Mouse (Mus musculus) spleen, postnatal 36 days (tissue): ENCODE results near the gene Snx3.
A peak's percentile ranks its signal among the peaks of the same experiment; 100 is the strongest.

ENCODE experiments used
- DNase-seq, 2 experiments: peaks; one replicate each; pipeline ENCODE4 v3.0.0; 2022; ENCODE audit warnings: low spot score in 2 of 2, mixed read lengths in 1 of 2

Snx3 gene

DNA sequence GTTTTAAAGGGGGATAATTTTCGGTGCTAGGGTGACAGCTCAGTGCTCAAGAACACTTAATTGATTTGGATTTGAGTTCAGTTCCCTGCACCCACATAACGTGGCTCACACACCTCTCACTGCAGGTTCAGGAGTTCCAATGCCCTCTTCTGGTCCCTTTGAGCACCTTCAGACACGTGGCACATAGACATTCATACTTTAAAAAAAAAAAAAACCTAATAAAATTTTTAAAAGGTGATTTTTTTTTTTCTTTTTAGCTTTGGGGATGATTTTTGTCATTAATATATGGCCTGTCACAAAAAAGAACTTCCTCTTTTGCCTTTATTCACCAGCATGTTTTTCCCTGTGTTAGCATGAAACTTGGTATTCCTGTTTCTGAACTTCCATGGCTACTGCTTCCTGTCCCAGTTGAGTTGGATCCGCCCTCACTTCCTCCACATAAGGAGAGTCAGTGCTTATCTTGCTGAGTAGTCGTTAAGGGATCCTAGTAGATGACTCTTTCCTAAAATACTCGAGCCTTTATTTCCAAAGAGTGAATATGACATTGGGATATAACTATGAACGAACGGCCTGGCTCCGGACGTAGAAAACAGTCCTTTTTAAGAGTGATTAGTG is 2.4 kb downstream of the Snx3 start:
- no peak for DNase-seq

GRCm38 (mm10) chr10:42510141-42510540 is 8.3 kb downstream of the Snx3 start:
- DNase-seq, result no peak

DNA sequence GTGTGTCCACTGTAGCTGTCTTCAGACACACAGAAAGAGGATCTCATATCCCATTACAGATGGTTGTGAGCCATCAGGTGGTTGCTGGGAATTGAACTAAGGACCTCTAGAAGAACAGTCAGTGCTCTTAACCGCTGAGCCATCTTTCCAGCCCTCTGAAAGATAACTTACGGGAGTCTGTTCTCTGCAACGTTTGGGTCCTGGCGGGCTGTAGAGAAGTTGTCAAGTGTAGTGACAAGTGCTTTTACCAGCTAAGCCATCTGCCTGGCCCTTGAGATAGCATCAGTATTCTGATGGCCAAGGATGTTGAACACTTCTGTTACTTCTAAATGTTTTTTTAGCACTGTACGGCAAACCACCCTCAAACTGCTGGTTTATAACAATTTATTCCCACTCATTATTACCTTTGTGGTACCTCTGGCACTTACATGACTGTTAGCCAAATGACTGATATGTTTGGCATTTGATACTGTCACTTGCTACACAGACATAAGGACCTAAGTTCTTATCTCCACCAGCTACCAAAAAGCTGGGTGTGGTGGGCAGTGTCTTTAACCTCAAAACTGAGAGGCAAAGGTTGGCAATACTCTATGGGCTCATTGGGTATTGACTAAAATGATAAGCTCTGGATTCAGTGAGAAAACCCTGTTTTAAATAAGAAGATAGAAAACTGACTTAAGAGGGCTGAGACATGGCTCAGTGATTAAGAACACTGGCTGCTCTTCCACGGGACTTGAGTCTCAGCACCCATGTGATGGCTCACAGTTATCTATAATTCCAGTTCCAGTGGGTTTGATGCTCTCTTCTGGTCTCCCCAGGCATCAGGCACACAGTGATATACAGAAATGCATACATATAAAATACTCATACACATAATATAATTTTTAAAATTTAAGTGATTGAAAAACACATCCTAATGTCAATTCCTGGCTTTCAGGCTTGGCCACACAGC is 9.6 kb downstream of the Snx3 start:
- DNase-seq, result peak in 1 of 2 experiments; percentile 4

GRCm38 (mm10) chr10:42514125-42514524 is 12.3 kb downstream of the Snx3 start:
- no peak for DNase-seq

DNA sequence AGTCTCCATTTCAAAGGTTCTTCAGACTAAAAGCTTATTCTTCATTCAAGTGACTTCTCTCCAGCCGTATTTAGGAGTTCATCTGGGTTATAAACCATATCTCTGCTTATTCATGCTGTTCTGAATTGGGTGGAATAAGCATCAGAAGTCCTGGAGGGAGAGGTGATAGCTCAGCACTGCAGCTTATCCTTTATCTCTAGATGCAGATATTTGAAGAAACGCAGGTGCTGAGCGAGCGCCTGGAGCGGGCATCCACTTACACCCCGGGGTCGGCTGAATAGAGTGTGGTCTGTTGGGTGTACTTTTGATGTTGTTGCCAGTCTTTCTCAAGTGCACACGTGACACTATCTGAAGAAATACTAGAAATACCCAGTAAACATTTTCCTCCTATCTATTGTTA is 16.5 kb downstream of the Snx3 start:
- no peak for DNase-seq

DNA sequence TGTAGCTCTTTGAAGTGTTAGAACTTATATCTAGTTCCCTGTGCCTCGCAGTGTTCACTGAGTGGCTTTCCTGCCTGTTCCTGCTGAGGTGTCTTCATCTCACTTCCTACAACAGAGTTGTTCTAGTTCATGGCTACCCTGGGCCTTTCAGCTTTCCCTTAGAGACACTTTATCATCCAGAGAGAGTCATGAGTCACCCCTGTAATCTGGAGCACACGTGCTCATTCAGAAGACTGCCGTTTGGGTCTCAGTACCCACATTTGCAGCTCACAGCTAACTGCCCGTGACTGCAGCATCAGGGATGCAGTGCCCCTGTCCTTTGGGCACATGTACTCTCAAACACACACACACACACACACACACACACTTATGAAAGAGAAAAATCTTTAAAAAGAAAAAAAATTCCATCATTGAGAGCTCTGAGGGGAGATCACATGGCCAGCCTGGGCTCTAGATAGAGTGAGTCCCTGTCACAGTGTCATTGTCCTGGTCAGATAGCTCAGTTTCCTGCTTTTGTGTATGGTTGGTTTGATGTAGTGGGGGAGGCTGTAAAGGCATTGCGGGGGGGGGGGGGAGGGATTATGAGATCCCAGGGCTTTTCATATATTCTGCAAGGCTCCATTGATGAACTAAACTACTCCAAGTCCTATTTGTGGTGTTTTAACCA is 19.6 kb downstream of the Snx3 start:
- DNase-seq, result no peak

GRCm38 (mm10) chr10:42522912-42523311 is 21.1 kb downstream of the Snx3 start:
- no peak for DNase-seq

- no peak for DNase-seq
Observed at GRCm38 (mm10) chr10:42523556-42524162, 21.8 kb downstream of the Snx3 start.

DNA sequence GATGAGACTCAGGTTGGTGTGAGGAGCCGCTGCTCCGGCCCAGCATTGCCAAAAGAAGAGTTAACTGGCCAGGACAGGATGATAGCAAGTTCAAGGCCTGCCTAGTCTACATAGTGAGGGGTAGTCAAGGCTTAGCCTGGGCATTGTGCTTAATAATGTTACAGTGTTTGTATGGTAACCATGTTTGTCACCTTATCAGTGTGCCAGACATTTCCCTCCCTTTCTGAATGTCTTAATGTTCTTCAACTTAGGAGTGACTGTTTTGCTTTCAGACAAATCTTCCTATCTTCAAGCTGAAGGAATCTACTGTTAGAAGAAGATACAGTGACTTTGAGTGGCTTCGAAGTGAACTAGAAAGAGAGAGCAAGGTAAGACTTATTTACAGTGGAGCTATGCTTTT is 23.9 kb downstream of the Snx3 start:
- no peak for DNase-seq

GRCm38 (mm10) chr10:42533836-42534453 is 32.1 kb downstream of the Snx3 start:
- DNase-seq, result peak in 1 of 2 experiments; percentile 16

DNA sequence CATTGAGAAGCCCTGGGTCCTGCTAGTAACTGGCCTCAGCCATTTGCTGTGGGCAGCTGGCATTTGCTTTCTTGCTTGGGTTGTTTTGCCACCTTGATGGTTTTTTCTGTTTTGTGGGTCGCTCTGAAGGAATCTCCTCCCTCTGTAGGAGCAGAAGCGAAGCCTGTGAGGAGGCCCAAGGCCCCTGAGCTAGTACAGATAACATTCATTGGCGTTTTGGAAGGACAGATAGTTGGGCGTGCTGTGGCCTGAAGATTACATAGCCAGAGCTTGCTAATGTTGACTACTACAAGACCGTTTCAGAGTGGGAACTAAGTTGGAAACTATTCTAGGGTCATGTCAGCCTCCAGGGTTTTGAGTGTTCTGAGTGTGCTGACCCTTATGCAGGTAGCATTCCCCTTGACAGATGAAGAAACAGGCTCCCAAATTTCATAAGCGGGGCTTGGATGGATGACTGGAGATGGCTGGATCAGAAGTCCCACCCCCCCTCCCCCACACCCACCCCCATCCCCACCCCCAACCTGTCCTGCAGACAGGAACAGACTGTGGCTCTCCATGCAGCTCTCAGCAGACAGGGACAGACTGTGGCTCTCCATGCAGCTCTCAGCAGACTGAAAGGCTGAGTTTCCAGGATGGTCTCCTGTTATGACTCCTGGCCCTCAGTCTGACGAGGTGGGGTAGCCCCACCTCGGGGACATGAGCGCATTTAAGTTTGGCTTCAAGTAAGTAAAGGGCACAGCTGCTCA is 35.9 kb downstream of the Snx3 start:
- DNase-seq, result peak in 1 of 2 experiments; percentile 38

GRCm38 (mm10) chr10:42545707-42546503 is 44.1 kb downstream of the Snx3 start:
- DNase-seq, result no peak

DNA sequence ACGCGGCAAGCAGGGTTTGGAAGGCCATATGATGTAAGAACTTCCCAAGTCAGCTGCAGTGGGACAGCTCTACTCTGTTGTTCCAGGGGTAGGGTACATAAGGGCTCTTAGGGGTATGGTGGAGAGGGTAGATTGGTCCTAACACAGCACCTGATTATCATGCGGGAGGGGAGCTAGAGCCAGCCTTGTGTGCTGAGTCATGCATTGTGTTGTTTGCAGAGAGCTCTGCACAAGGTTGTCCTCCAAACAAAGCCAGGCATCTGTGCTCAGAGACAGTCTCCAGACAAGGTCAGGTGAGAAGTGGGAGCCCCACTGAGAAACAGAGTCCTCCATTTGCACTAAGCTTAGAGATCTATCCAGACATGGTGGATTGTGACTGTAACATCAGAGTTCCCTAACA is 44.7 kb downstream of the Snx3 start:
- no peak for DNase-seq

DNA sequence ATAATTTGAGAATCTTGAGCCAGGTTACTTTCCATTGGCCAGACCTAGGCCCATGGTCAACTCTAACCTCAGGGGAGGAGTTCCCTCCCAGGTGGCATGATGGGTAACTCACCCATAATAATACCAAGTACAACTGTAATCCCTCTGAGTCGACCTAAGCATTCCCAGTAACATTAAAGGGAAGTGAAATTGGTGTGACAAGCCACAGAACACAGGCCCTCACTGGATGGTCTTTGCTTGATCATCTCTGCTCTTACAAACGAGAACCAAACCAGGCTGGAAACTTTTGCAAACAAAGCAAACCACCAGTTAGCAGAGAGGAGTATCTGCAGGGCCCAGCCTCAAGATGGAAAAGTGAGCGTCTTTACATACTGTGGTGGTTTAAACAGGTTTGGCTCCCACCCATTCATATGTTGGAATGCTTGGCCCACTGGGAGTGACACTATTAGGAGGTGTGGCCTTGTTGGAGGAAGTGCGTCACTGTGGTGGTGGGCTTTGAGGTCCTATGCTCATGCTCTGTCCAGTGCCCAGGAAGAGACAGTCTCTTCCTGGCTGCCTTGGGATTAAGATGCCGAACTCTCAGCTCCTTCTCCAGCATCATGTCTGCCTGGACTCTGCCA is 57.9 kb downstream of the Snx3 start:
- DNase-seq, result no peak

GRCm38 (mm10) chr10:42562272-42562671 is 60.4 kb downstream of the Snx3 start:
- DNase-seq, result no peak

DNA sequence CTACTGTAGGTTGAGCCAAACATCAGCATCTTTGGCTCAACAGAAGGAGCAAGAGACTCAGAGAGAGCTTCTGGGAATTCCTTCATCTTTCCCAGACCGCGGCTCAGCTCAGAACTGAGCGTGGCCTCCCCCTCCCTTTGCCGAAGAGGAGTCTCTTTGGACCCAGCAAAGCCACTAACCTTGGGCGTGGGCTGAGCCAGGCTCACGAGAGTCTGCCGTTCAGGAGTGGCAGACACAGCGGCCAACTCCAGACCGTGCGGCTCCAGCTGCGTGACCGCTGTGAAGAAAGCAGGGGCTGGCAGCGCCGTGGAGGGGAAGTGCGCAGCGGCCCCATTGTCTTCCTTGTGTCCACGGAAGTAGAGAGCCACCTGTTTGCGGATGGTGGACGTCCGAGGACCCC is 70.7 kb downstream of the Snx3 start:
- no peak for DNase-seq

DNA sequence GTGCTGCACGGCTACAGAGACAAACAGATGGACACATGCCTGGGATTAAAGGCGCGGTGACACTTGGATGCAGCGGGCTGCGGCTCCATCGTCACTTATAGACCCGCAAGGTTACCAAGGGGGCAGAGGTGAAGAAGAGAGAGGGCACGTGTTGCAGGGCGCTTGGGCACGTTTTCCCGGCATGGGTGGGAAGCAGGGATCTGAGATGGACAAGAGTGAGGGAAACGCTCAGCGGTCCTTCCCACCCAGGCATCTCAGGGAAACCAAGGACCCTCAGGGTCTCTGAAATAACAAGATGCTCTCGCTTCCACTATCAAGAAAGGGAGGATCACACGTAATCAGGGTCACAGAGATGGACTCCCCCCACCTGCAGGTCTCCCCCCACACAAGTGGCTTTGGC is 71.1 kb downstream of the Snx3 start:
- DNase-seq, result no peak

DNA sequence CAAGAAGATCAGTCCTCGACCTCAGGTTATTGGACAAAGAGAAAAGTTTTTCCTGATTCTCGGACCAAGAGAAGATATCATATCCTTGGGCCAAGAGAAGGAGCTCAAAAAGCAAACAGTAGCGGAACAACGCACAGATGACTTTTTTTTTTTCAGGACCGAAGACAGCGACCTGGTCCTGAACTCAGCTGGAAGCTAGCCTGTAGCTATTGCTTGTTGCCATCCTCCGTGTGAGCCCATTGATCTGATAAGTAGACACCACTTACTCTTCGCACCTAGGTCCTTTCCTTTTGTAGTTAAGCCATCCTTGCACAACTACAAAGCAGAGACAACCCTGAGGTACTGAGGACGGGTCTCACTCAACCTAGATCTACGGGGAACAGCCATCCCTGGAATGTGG is 72.8 kb downstream of the Snx3 start:
- no peak for DNase-seq

DNA sequence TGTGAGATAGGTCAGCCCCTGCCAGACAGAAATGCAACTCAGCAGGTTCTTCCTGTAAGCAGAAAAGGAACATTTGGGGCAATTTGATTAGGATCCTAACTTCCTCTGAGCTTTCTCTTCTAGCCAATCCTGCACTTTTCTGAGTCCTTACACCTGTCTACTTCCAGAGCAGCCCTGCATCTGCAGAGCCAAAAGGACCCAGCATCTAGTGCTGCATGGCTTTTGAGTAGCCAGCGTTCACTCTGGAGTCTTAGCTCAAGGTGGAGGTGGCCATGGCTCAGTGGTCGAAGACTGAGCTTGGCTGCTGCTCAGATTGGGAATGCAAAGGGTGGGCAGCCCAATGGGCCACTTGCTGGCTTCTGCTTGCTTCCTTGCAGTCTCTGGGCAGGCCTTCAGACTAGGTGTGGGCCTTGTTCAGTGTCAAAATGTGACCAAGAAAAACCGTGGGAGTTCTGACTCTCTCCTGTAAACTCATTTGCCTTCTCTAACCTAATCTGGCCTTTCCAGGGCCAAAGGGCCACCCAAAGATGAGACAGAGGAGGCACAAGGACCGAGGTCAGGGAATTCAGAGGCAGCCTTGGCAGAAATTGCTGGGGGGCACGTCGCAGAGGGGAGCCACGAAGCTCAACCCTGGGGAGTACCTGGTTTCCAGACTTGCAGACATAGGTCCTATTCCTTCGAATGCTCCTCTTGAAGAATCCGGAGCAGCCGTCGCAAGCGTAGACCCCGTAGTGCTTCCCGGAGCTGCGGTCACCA is 75.9 kb downstream of the Snx3 start:
- no peak for DNase-seq
